Mouse (Mus musculus): Measurements from ENCODE around the gene Lamtor2. TPM values are rescaled to one million over a fixed set of nuclear protein-coding genes. Genes with fewer than 3 reads are reported as not detected.

Lamtor2 gene
- polyA plus RNA-seq, 1 experiment from 2014 or later = 207 TPM

DNA sequence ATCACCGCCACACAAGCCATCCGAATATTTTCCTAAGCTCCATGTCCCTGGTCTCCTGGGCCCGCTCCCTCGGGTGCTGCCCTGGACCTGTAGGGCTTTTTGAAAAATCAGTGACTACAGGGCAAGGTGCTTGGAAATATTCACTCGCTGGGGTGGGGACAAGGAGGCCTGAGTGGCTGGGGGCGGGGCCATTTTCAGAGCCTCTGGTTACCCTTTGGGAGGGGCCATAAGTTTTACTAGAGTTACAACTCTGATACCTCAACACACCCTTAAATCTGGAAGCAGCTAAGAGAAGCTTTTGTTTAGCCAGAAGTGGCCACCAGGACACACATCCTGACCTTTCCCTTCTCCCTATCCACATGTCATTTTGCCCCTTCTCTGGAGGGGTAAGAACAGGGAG is 15.7 kb downstream of the Lamtor2 start:
- peak overlapping the region; percentile 99 for H3K9ac ChIP-seq (replicated peaks; ENCODE audit: low read length)
- ATAC-seq (ENCODE audit: low FRiP score, low TSS enrichment) = peak; percentile 1; the same call in 1 of the 2 replicates
- no peak overlapping the region for H3K27ac ChIP-seq (ENCODE audit: low read length)
- H3K4me2 ChIP-seq (replicated peaks; ENCODE audit: low read depth, low read length) = peak overlapping the region; percentile 83; the same call in 1 of the 2 replicates
- 68% methylated on average over 6 of the region's 6 CpGs for WGBS
- H3K9me3 ChIP-seq (ENCODE audit: low read length) = no peaks in the 10 kb centered on the region
- peak overlapping the region; percentile 94; the same call in 1 of the 2 replicates for H3K4me3 ChIP-seq (ENCODE audit: low read length)
- H3K4me1 ChIP-seq (ENCODE audit: insufficient read depth, low read length) = peaks cover 57% of the 10 kb centered on the region
- H3K36me3 ChIP-seq (ENCODE audit: insufficient read depth, low read length) = peaks cover 34% of the 10 kb centered on the region
- no peaks in the 10 kb centered on the region for H3K27me3 ChIP-seq (ENCODE audit: insufficient read depth, low read length)

DNA sequence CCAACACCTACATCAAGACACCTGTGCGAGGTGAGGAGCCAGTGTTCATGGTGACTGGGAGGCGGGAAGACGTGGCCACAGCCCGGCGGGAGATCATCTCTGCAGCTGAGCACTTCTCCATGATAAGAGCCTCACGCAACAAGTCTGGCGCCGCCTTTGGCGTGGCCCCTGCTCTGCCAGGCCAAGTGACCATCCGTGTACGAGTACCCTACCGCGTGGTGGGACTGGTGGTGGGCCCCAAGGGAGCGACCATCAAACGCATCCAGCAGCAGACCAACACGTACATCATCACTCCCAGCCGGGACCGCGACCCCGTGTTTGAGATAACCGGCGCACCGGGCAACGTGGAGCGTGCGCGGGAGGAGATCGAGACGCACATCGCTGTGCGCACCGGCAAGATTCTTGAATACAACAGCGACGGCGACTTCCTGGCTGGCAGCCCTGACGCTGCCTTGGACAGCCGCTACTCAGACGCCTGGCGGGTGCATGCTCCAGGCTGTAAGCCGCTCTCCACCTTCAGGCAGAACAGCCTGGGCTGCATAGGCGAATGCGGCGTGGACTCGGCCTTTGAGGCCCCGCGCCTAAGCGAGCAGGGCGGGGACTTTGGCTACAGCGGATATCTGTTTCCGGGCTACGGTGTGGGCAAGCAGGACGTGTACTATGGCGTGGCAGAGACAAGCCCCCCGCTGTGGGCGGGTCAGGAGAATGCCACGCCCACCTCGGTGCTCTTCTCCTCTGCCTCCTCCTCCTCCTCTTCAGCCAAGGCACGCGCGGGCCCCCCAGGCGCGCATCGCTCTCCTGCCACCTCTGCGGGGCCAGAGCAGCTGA is 16.6 kb downstream of the Lamtor2 start:
- Histone ChIP-seq H3K4me1 (ENCODE audit: insufficient read depth, low read length) (peaks cover 57% of the 10 kb centered on the region), H3K4me2 (replicated peaks; ENCODE audit: low read depth, low read length) (peak overlapping the region; percentile 83), H3K27me3 (ENCODE audit: insufficient read depth, low read length) (no peaks in the 10 kb centered on the region), H3K36me3 (ENCODE audit: insufficient read depth, low read length) (peaks cover 34% of the 10 kb centered on the region), H3K4me3 (ENCODE audit: low read length) (peak overlapping the region; percentile 94), H3K27ac (ENCODE audit: low read length) (peak overlapping the region; percentile 60; the same call in 1 of the 2 replicates), H3K9ac (replicated peaks; ENCODE audit: low read length) (peak overlapping the region; percentile 99), H3K9me3 (ENCODE audit: low read length) (no peaks in the 10 kb centered on the region)
- ATAC-seq (ENCODE audit: low FRiP score, low TSS enrichment) = peak; percentile 36
- 5% methylated on average over 64 of the region's 64 CpGs for WGBS

GRCm38 (mm10) chr3:88535527-88535926 is 17.3 kb downstream of the Lamtor2 start:
- 33% methylated on average over 4 of the region's 4 CpGs for WGBS
- peak overlapping the region; percentile 99 for H3K9ac ChIP-seq (replicated peaks; ENCODE audit: low read length)
- H3K27ac ChIP-seq (ENCODE audit: low read length) = peak overlapping the region; percentile 61; the same call in 1 of the 2 replicates

GRCm38 (mm10) chr3:88535005-88535404 is 17.9 kb downstream of the Lamtor2 start:
- Histone ChIP-seq H3K4me3 (ENCODE audit: low read length) (peak overlapping the region; percentile 94), H3K27ac (ENCODE audit: low read length) (peak overlapping the region; percentile 61; the same call in 1 of the 2 replicates), H3K27me3 (ENCODE audit: insufficient read depth, low read length) (no peaks in the 10 kb centered on the region), H3K36me3 (ENCODE audit: insufficient read depth, low read length) (peaks cover 30% of the 10 kb centered on the region), H3K4me2 (replicated peaks; ENCODE audit: low read depth, low read length) (peak overlapping the region; percentile 83), H3K4me1 (ENCODE audit: insufficient read depth, low read length) (peaks cover 66% of the 10 kb centered on the region), H3K9me3 (ENCODE audit: low read length) (no peaks in the 10 kb centered on the region), H3K9ac (replicated peaks; ENCODE audit: low read length) (peak overlapping the region; percentile 99)
- WGBS = 23% methylated on average over 3 of the region's 3 CpGs
- ATAC-seq (ENCODE audit: low FRiP score, low TSS enrichment) = no peak

More at GRCm38 (mm10) chr3:88535527-88535926, 17.3 kb downstream of the Lamtor2 start:
- H3K27me3 ChIP-seq (ENCODE audit: insufficient read depth, low read length) = no peaks in the 10 kb centered on the region
- no peak for ATAC-seq (ENCODE audit: low FRiP score, low TSS enrichment)
- H3K9me3 ChIP-seq (ENCODE audit: low read length) = no peaks in the 10 kb centered on the region
- peaks cover 34% of the 10 kb centered on the region for H3K36me3 ChIP-seq (ENCODE audit: insufficient read depth, low read length)
- peaks cover 60% of the 10 kb centered on the region for H3K4me1 ChIP-seq (ENCODE audit: insufficient read depth, low read length)
- peak overlapping the region; percentile 83 for H3K4me2 ChIP-seq (replicated peaks; ENCODE audit: low read depth, low read length)
- H3K4me3 ChIP-seq (ENCODE audit: low read length) = peak overlapping the region; percentile 94

DNA sequence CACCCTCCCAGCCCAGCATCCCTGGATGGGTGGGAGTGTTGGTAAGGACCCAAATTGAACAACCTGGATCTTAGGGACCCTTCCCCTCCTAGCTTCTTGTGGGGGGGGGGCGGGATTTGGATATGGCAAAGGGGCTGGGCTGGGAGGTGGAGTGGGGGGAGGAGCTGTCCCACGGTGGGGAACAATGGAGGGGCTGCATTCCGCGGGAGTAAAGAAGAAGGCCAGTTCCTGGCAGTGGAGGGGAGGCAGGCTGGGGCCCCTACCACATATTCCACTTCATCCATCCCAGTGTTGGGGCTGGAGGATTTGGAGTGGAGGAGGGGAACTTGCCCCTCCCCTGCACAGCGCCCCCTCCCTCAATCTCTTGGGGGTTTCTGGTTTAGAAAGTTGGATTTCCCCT is 19.2 kb downstream of the Lamtor2 start:
- Histone ChIP-seq H3K4me1 (ENCODE audit: insufficient read depth, low read length) (peaks cover 71% of the 10 kb centered on the region), H3K4me3 (ENCODE audit: low read length) (peak overlapping the region; percentile 94), H3K27ac (ENCODE audit: low read length) (peak overlapping the region; percentile 99), H3K9me3 (ENCODE audit: low read length) (no peaks in the 10 kb centered on the region), H3K4me2 (replicated peaks; ENCODE audit: low read depth, low read length) (peak overlapping the region; percentile 83), H3K27me3 (ENCODE audit: insufficient read depth, low read length) (no peaks in the 10 kb centered on the region), H3K36me3 (ENCODE audit: insufficient read depth, low read length) (peaks cover 27% of the 10 kb centered on the region), H3K9ac (replicated peaks; ENCODE audit: low read length) (peak overlapping the region; percentile 99)
- 2% methylated on average over 5 of the region's 5 CpGs for WGBS
- ATAC-seq (ENCODE audit: low FRiP score, low TSS enrichment) = no peak

DNA sequence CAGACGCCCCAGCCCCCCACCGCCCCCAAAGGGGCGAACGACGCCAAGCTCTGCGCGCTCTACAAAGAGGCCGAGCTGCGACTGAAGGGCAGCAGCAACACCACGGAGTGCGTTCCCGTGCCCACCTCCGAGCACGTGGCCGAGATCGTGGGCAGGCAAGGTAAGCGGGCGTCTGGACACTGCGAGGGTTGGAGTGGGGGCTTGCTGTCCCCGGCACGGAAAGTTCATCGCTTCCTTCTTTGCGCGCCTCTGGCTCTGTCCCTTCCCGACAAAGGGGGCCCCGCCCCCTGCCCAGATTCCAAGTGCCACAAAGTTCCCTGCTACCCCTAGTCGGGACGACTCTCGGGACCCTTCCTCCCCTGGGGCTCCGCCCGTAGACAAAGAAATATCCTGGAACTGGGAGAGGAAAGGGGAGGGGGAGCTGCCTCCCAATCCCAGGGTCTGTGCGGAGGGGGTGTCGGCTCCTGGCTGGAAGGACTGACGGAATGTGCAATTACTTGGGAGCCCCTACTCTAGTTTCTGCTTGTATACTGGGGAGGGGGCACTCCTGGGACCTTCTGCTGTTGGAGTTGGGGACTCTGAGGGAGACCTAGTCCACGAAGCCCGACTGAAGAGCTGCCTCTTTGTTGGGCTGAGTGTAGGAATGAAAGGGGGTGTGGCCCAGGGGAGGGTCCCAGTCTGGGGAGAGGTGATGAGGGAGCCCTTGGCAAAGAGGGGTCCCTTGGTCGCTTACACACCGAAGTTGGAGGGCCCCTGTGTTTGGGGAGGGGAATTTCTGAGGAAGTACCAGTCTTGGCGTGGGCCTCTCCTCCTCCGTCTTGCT is 20.0 kb downstream of the Lamtor2 start:
- H3K9me3 ChIP-seq (ENCODE audit: low read length) = no peaks in the 10 kb centered on the region
- H3K27ac ChIP-seq (ENCODE audit: low read length) = peak overlapping the region; percentile 99
- peak overlapping the region; percentile 94 for H3K4me3 ChIP-seq (ENCODE audit: low read length)
- under 1% methylated on average over 30 of the region's 40 CpGs for WGBS
- H3K9ac ChIP-seq (replicated peaks; ENCODE audit: low read length) = peak overlapping the region; percentile 99
- no peaks in the 10 kb centered on the region for H3K27me3 ChIP-seq (ENCODE audit: insufficient read depth, low read length)
- peak; percentile 9 for ATAC-seq (ENCODE audit: low FRiP score, low TSS enrichment)
- peaks cover 19% of the 10 kb centered on the region for H3K36me3 ChIP-seq (ENCODE audit: insufficient read depth, low read length)
- peak overlapping the region; percentile 83 for H3K4me2 ChIP-seq (replicated peaks; ENCODE audit: low read depth, low read length)
- H3K4me1 ChIP-seq (ENCODE audit: insufficient read depth, low read length) = peaks cover 67% of the 10 kb centered on the region

DNA sequence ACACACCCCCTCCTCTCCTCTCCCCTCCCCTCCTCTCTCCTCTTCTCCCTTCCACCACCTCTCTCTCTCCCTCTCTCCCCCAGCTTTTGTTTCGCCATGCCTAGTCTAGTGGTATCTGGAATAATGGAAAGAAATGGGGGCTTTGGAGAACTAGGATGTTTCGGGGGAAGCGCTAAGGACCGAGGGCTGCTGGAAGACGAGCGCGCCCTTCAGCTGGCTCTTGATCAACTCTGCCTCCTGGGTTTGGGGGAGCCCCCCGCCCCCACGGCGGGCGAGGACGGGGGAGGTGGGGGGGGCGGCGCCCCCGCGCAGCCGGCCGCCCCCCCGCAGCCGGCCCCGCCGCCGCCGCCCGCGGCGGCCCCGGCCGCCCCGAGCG is 20.6 kb downstream of the Lamtor2 start, which contains the start of gene Mex3a:
Gene Mex3a, plus strand, starts transcription at position 97 of the 376 bp plus-strand sequence.
- no peak for ATAC-seq (ENCODE audit: low FRiP score, low TSS enrichment)
- 0% methylated on average over 9 of the region's 31 CpGs for WGBS

DNA sequence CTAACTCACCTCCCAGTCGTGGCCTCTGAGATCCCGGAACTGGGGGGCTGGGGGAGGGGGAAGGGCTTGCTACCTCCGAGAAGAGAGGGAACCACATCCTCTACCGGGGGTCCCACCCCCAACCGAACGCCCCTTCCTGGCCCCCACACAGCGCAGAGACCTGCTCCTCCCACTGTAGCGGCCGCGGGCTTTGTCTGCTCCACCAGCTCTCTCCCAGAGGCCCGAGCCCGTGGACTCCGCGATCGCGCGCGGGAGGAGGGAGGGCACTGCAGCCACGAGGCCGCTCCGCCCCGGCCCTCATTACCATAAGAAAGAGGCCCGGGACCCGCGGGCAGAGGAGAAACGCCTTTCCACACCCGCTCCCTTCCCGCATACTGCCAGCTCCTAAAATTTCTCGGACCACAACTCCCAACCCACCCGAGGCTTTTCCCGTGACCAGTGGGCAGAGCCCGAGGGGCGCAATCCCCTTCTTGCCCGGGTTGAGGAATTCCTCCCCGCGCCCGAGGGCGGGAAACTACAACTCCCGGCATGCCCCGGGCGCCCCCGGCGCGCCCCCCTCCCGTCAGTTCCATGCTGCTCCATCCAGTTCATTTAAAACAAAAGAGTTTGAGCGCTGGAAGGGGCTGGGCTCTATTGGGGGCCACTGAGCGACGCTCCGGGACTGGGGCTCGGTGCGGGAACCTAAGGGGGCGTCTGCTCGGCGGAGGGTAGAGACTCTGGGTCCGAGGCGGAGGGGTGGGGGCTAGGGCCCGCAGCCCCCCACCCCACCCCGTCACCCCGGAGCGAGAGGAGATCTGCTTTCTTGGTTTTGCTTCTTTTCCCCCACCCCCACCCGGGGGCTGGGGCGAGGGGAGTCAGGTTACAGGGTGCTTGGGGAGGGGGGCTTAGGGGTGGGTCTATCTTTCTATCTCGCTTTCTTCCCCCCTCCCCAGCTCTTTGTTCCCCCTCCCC is 21.3 kb downstream of the Lamtor2 start:
- Histone ChIP-seq H3K4me2 (replicated peaks; ENCODE audit: low read depth, low read length) (peak overlapping the region; percentile 83), H3K27ac (ENCODE audit: low read length) (peak overlapping the region; percentile 99), H3K27me3 (ENCODE audit: insufficient read depth, low read length) (no peaks in the 10 kb centered on the region), H3K9me3 (ENCODE audit: low read length) (no peaks in the 10 kb centered on the region), H3K4me1 (ENCODE audit: insufficient read depth, low read length) (peaks cover 64% of the 10 kb centered on the region), H3K9ac (replicated peaks; ENCODE audit: low read length) (peak overlapping the region; percentile 99), H3K36me3 (ENCODE audit: insufficient read depth, low read length) (peaks cover 6% of the 10 kb centered on the region), H3K4me3 (ENCODE audit: low read length) (peak overlapping the region; percentile 94)
- peak; percentile 83 for ATAC-seq (ENCODE audit: low FRiP score, low TSS enrichment)
- WGBS = 1% methylated on average over 51 of the region's 63 CpGs

More for the DNA sequence above, 20.6 kb downstream of the Lamtor2 start, which contains the start of gene Mex3a:
- H3K4me2 ChIP-seq (replicated peaks; ENCODE audit: low read depth, low read length) = peak within 1 kb of the TSS; percentile 83
- H3K27ac ChIP-seq (ENCODE audit: low read length) = peak within 1 kb of the TSS; percentile 99
- no peaks in the 10 kb centered on the region for H3K9me3 ChIP-seq (ENCODE audit: low read length)
- peaks cover 67% of the 10 kb centered on the region for H3K4me1 ChIP-seq (ENCODE audit: insufficient read depth, low read length)
- peak within 1 kb of the TSS; percentile 94 for H3K4me3 ChIP-seq (ENCODE audit: low read length)
- no peaks in the 10 kb centered on the region for H3K27me3 ChIP-seq (ENCODE audit: insufficient read depth, low read length)
- H3K9ac ChIP-seq (replicated peaks; ENCODE audit: low read length) = peak within 1 kb of the TSS; percentile 99
- H3K36me3 ChIP-seq (ENCODE audit: insufficient read depth, low read length) = peaks cover 13% of the 10 kb centered on the region

Data from kidney, embryonic 16.5 days (tissue).